Mouse (Mus musculus): ENCODE measurements around the gene Fgf5.
A peak's percentile ranks its signal among the peaks of the same experiment; 100 is the strongest.

Gene Fgf5

GRCm38 (mm10) chr5:98253838-98254821 is at the start of gene Fgf5:
Gene Fgf5, plus strand, starts transcription at chr5:98254184.
- peak; percentile 81 for DNase-seq

- DNase-seq, result no peak
These were observed 41.5 kb upstream of the Fgf5 start for GRCm38 (mm10) chr5:98212501-98212900.

GRCm38 (mm10) chr5:98221956-98222355 is 32.0 kb upstream of the Fgf5 start:
- DNase-seq, result no peak

- no peak for DNase-seq
These were observed 27.3 kb upstream of the Fgf5 start for GRCm38 (mm10) chr5:98226710-98227109.

GRCm38 (mm10) chr5:98229456-98229855 is 24.5 kb upstream of the Fgf5 start:
- DNase-seq, result no peak

GRCm38 (mm10) chr5:98238466-98238865 is 15.5 kb upstream of the Fgf5 start:
- no peak for DNase-seq

GRCm38 (mm10) chr5:98241322-98241829 is 12.6 kb upstream of the Fgf5 start:
- DNase-seq, result no peak

GRCm38 (mm10) chr5:98245303-98245702 is 8.7 kb upstream of the Fgf5 start:
- no peak for DNase-seq

GRCm38 (mm10) chr5:98245976-98246375 is 8.0 kb upstream of the Fgf5 start:
- no peak for DNase-seq

- DNase-seq, result no peak
These were observed 7.2 kb upstream of the Fgf5 start for GRCm38 (mm10) chr5:98246826-98247225.

GRCm38 (mm10) chr5:98247516-98247915 is 6.5 kb upstream of the Fgf5 start:
- DNase-seq, result peak; percentile 6

GRCm38 (mm10) chr5:98253147-98253546 is 837 bp upstream of the Fgf5 start:
- no peak for DNase-seq

GRCm38 (mm10) chr5:98255176-98255575 is 1.2 kb downstream of the Fgf5 start:
- DNase-seq, result peak; percentile 24

- DNase-seq, result peak; percentile 34
These were observed 1.9 kb downstream of the Fgf5 start for GRCm38 (mm10) chr5:98255760-98256490.

GRCm38 (mm10) chr5:98275318-98275818 is 21.4 kb downstream of the Fgf5 start:
- no peak for DNase-seq

GRCm38 (mm10) chr5:98281993-98282392 is 28.0 kb downstream of the Fgf5 start:
- DNase-seq, result peak; percentile 15

GRCm38 (mm10) chr5:98283696-98284478 is 29.9 kb downstream of the Fgf5 start:
- DNase-seq, result peak; percentile 48

GRCm38 (mm10) chr5:98290642-98291041 is 36.7 kb downstream of the Fgf5 start:
- DNase-seq, result no peak

GRCm38 (mm10) chr5:98292388-98293048 is 38.5 kb downstream of the Fgf5 start:
- DNase-seq, result peak; percentile 14

- peak; percentile 32 for DNase-seq
These were observed 39.2 kb downstream of the Fgf5 start for GRCm38 (mm10) chr5:98293049-98293715.

- DNase-seq, result no peak
These were observed 46.1 kb downstream of the Fgf5 start for GRCm38 (mm10) chr5:98300079-98300478.
